Mouse (Mus musculus): ENCODE data around the gene Kifc3. TPM values are rescaled to one million over a fixed set of nuclear protein-coding genes. Genes with fewer than 3 reads are reported as not detected.

Kifc3 gene
- total and polyA plus RNA-seq, 2 experiments from 2014 or later = 32.7 to 54.1 TPM

DNA sequence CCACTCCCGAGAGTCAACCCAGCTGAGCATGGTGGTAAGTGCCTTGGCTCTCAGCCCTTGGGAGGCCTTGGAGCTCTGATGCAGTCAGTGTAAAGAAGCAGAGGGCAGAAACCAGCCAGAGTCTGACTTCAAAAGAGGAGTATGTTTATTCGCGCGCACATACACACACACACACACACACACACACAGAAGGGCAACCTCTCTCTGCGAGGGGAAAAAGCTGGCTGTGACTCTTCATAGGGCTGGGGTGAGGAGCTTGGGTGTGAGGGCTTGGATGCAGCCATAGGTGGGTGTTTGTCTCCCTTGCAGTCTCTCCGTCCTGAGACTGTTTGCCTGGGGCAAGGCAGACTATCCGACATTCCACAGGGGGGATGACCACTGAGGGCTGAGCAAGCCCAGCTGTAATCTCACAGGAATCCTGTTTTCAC, 18.0 kb upstream of the Kifc3 start:
- 66% methylated on average over 7 of the region's 7 CpGs for WGBS
- Histone ChIP-seq H3K27ac (ENCODE audit: low read depth, low read length) (no peak overlapping the region), H3K27me3 (ENCODE audit: insufficient read depth, low read length) (no peaks in the 10 kb centered on the region), H3K9ac (0 out of 2 replicates have a peak overlapping the region, but pooled peaks have one; percentile 0), H3K4me2 (ENCODE audit: low read depth) (no peak overlapping the region), H3K36me3 (ENCODE audit: insufficient read depth) (no peaks in the 10 kb centered on the region), H3K9me3 (ENCODE audit: low read length) (no peaks in the 10 kb centered on the region), H3K4me1 (ENCODE audit: insufficient read depth) (no peaks in the 10 kb centered on the region), H3K4me3 (ENCODE audit: low read depth, low read length) (no peak overlapping the region)
- no peak for TF ChIP-seq CTCF (IDR thresholded peaks at IDR 0.05; ENCODE audit: low read depth)
- ATAC-seq (no peak), DNase-seq (no peak)

DNA sequence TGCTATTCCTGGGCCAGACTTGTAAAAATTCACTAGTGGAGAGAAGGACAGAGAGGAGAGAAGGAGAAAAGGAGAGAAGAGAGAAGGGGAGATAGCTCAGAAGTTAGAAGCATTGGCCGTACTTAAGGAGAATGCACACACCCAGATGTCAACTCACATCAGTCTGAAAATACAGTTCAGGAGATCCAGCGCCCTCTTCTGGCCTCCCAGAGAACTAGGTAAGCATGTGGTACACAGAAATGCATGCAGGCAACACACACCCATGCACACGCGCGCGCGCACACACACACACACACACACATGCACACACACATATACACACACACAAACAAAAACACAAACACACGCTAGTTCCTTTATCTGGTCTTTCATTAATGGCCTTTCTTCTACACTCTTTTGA, 17.0 kb upstream of the Kifc3 start:
- no peaks in the 10 kb centered on the region for H3K27me3 ChIP-seq (ENCODE audit: insufficient read depth, low read length)
- H3K4me3 ChIP-seq (ENCODE audit: low read depth, low read length) = no peak overlapping the region
- ATAC-seq (no peak), DNase-seq (no peak)
- no peak for TF ChIP-seq CTCF (IDR thresholded peaks at IDR 0.05; ENCODE audit: low read depth)
- H3K9ac ChIP-seq = no peak overlapping the region
- H3K27ac ChIP-seq (ENCODE audit: low read depth, low read length) = no peak overlapping the region
- no peaks in the 10 kb centered on the region for H3K36me3 ChIP-seq (ENCODE audit: insufficient read depth)
- no peaks in the 10 kb centered on the region for H3K4me1 ChIP-seq (ENCODE audit: insufficient read depth)
- WGBS = 84% methylated on average over 8 of the region's 8 CpGs
- no peaks in the 10 kb centered on the region for H3K9me3 ChIP-seq (ENCODE audit: low read length)
- no peak overlapping the region for H3K4me2 ChIP-seq (ENCODE audit: low read depth)

DNA sequence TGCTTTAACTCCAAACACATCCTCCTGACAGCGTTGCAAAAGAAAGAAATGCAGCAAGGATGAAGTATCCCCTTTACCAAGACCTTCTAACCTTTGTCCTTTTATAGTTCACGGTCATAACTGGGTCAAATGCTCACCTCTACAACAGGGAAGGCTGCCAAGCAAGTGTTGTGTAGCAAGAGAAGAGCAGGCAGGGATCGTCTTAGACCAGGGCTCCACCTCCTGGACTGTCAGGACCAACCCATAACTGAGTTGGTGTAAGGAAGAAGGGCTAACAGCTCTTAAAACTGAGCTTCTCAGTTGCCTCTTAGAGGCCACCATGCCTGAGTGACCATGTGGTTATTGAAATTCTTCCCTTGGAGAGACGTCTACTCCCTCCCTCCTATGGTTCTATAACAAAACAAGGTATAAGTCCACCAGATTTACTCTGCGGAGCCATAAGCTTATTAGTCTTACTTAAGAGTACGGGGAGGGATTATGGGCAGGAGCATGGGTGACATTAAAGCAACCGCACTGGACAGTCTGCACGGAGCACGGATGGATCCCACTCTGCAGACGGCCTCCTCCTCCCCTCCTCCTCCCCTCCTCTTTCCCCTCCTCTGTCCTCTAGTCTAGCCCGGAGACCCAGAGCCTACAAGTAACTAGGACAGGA, 13.2 kb upstream of the Kifc3 start:
- Histone ChIP-seq H3K27ac (ENCODE audit: low read depth, low read length) (no peak overlapping the region), H3K27me3 (ENCODE audit: insufficient read depth, low read length) (no peaks in the 10 kb centered on the region), H3K36me3 (ENCODE audit: insufficient read depth) (no peaks in the 10 kb centered on the region), H3K4me3 (ENCODE audit: low read depth, low read length) (no peak overlapping the region), H3K9me3 (ENCODE audit: low read length) (no peaks in the 10 kb centered on the region), H3K4me1 (ENCODE audit: insufficient read depth) (no peaks in the 10 kb centered on the region), H3K4me2 (ENCODE audit: low read depth) (no peak overlapping the region), H3K9ac (no peak overlapping the region)
- DNase-seq = no peak
- 68% methylated on average over 11 of the region's 11 CpGs for WGBS
- ATAC-seq = no peak
- TF ChIP-seq CTCF (IDR thresholded peaks at IDR 0.05; ENCODE audit: low read depth) = 0 out of 2 replicates have a peak, but pooled peaks have one; percentile 2

DNA sequence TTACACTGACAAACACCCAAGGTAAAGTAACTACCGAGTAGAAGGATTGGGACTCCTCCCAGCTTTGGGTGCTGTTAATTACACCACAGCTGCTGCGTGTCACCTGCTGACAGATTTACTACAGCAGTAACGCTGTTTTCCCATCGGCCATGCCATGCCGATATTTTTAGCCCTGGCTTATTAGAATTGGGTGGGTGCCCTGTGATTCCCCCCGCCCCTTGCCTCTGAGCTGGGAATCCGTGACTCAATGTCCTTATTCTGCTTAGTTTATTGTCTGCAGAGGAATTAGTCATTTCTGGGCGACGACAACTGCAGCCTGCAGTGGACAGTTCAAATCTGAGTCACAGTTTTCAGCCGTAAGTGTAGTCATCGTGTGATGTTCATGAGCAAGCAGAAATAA, 7.3 kb upstream of the Kifc3 start:
- ATAC-seq (no peak), DNase-seq (peak; percentile 15)
- H3K4me2 ChIP-seq (ENCODE audit: low read depth) = no peak overlapping the region
- H3K9me3 ChIP-seq (ENCODE audit: low read length) = no peaks in the 10 kb centered on the region
- no peaks in the 10 kb centered on the region for H3K27me3 ChIP-seq (ENCODE audit: insufficient read depth, low read length)
- 44% methylated on average over 11 of the region's 11 CpGs for WGBS
- H3K27ac ChIP-seq (ENCODE audit: low read depth, low read length) = no peak overlapping the region
- H3K9ac ChIP-seq = no peak overlapping the region
- 0 out of 2 replicates have a peak, but pooled peaks cover 4% of the 10 kb centered on the region for H3K4me1 ChIP-seq (ENCODE audit: insufficient read depth)
- H3K4me3 ChIP-seq (ENCODE audit: low read depth, low read length) = no peak overlapping the region
- TF ChIP-seq CTCF (IDR thresholded peaks at IDR 0.05; ENCODE audit: low read depth) = no peak
- no peaks in the 10 kb centered on the region for H3K36me3 ChIP-seq (ENCODE audit: insufficient read depth)

DNA sequence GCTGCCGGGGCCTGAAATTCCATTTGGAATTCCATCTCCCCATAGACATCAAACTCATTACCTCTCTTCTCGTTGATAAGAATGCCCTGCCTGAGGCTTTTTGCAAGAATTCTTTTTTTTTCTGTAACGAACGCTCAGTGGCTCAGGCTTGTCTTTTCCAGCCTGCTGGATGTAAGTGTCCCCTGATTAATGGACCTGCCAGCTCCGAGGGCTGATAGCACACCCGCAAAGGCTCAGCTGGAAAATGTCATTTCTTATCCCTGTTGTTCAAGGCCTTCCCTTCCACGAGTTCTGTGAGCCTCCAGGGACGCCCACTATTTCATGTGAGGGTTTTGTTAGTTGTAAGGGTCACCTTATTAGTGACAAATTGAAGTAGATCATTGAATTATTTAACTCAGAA, 3.3 kb upstream of the Kifc3 start:
- H3K27ac ChIP-seq (ENCODE audit: low read depth, low read length) = no peak overlapping the region
- no peaks in the 10 kb centered on the region for H3K9me3 ChIP-seq (ENCODE audit: low read length)
- no peaks in the 10 kb centered on the region for H3K27me3 ChIP-seq (ENCODE audit: insufficient read depth, low read length)
- WGBS = 12% methylated on average over 8 of the region's 8 CpGs
- no peak overlapping the region for H3K4me3 ChIP-seq (ENCODE audit: low read depth, low read length)
- no peak overlapping the region for H3K4me2 ChIP-seq (ENCODE audit: low read depth)
- H3K4me1 ChIP-seq (ENCODE audit: insufficient read depth) = 0 out of 2 replicates have a peak, but pooled peaks cover 4% of the 10 kb centered on the region
- ATAC-seq = no peak
- H3K36me3 ChIP-seq (ENCODE audit: insufficient read depth) = no peaks in the 10 kb centered on the region
- TF ChIP-seq CTCF (IDR thresholded peaks at IDR 0.05; ENCODE audit: low read depth) = no peak
- no peak overlapping the region for H3K9ac ChIP-seq
- no peak for DNase-seq

DNA sequence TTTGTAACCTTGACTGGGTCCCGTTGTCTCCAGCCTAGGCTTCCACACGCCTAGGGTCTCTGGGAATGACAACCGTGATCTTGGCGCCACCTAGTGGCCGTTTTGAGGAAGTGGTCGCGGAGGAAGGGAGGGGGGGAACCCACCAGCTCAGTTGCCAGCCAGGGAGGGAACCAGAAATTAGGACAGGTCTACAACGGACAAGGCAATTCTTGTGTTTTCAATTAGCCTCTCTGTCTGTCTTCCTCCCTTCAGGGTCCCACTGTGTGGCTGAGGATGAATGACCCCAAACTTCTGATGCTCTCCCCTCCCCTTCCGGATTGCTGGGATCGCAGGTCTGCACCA, 1.4 kb upstream of the Kifc3 start:
- Histone ChIP-seq H3K4me2 (ENCODE audit: low read depth) (no peak overlapping the region), H3K9me3 (ENCODE audit: low read length) (no peaks in the 10 kb centered on the region), H3K4me1 (ENCODE audit: insufficient read depth) (no peaks in the 10 kb centered on the region), H3K36me3 (ENCODE audit: insufficient read depth) (no peaks in the 10 kb centered on the region), H3K4me3 (ENCODE audit: low read depth, low read length) (no peak overlapping the region), H3K9ac (no peak overlapping the region), H3K27ac (ENCODE audit: low read depth, low read length) (no peak overlapping the region), H3K27me3 (ENCODE audit: insufficient read depth, low read length) (no peaks in the 10 kb centered on the region)
- peak; percentile 93 for ATAC-seq
- 17% methylated on average over 10 of the region's 10 CpGs for WGBS
- peak; percentile 92 for DNase-seq
- peak; percentile 99 for TF ChIP-seq CTCF (IDR thresholded peaks at IDR 0.05; ENCODE audit: low read depth)

DNA sequence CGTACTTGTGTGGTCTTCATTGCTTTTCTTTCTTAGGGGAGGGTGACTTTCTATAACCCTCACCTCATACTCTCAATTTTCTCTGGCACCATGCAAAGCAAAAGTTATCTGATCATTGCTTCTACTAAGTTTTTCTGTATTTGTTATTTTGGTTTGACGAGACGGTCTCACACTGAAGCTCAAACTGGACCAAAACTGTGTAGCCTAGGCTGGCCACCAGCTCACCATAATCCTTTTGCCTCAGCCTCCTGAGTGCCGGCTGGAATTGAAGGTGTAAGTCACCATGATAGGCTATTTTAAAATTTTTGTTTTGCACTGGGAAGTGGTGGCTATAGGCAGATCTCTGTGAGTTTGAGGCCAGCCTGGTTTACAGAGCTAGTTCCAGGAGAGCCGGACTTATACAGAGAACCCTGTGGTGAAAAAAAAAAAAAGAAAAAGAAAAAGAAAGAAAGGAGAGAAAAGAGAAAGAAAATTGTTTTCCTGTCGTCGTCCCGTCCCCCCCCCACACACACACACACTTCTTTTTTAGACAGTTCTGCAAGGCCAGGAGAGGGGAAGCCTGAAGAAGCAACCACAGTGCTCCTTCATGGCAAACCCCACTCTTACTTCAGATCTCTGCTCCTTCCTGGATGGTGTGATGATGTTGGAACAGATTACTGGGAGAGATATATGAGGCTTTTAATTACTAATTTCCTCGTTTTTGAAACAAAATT, 870 bp upstream of the Kifc3 start:
- peak; percentile 54 for ATAC-seq
- no peak overlapping the region for H3K9ac ChIP-seq
- WGBS = 51% methylated on average over 9 of the region's 9 CpGs

More for the DNA sequence above, 870 bp upstream of the Kifc3 start:
- H3K27ac ChIP-seq (ENCODE audit: low read depth, low read length) = no peak overlapping the region
- H3K4me1 ChIP-seq (ENCODE audit: insufficient read depth) = no peaks in the 10 kb centered on the region
- TF ChIP-seq CTCF (IDR thresholded peaks at IDR 0.05; ENCODE audit: low read depth) = no peak
- H3K27me3 ChIP-seq (ENCODE audit: insufficient read depth, low read length) = no peaks in the 10 kb centered on the region
- no peak for DNase-seq
- no peak overlapping the region for H3K4me3 ChIP-seq (ENCODE audit: low read depth, low read length)
- no peaks in the 10 kb centered on the region for H3K9me3 ChIP-seq (ENCODE audit: low read length)
- no peak overlapping the region for H3K4me2 ChIP-seq (ENCODE audit: low read depth)
- no peaks in the 10 kb centered on the region for H3K36me3 ChIP-seq (ENCODE audit: insufficient read depth)
